Mouse (Mus musculus): ENCODE results near the gene Ccl8. TPM values are rescaled to one million over a fixed set of nuclear protein-coding genes. Genes with fewer than 3 reads are reported as not detected.

The Ccl8 gene
- total RNA-seq, 4 experiments from 2014 or later: not detected

Other genes with a start within 250 kb of the Ccl8 start
- 10 to 100 TPM; 53.7 to 58.2 (median 54.8) TPM for gene Asic2, start 146.7 kb upstream of the Ccl8 start, total RNA-seq (2022)
- under 1 TPM in 1 of 4 experiments, not detected in 3; 0.56 TPM for gene Ccl2, start 79.6 kb upstream of the Ccl8 start, total RNA-seq (2022)
- gene Gm17268, start 76.6 kb upstream of the Ccl8 start, total RNA-seq (2022): not detected
- gene Ccl7, start 69.5 kb upstream of the Ccl8 start, total RNA-seq (2022): not detected
- not detected for gene Ccl11, start 57.4 kb upstream of the Ccl8 start, total RNA-seq (2022)
- gene Ccl12, start 13.3 kb upstream of the Ccl8 start, total RNA-seq (2022): 1 to 10 TPM in 1 of 4 experiments, not detected in 3; 2.4 TPM
- gene Ccl1, start 190.5 kb downstream of the Ccl8 start, total RNA-seq (2022): not detected